Mouse (Mus musculus) embryonic facial prominence, embryonic 12.5 days (tissue): Measurements from ENCODE around the gene Lrrc49. TPM values are rescaled to one million over a fixed set of nuclear protein-coding genes. Genes with fewer than 3 reads are reported as not detected.

Experiments
- ATAC-seq: fragments of 200-750 bp; cut with Nextera tagmentation; 2 replicates; pipeline ENCODE4 v1.8.0; 2017; ENCODE audit not compliant: insufficient number of reproducible peaks, insufficient read depth, low FRiP score, low TSS enrichment
- H3K27ac ChIP-seq: fragments of 300-500 bp; sonication (generic); 2 replicates; pipeline ENCODE4 v1.5.1; 2016; ENCODE audit warnings: mild to moderate bottlenecking
- H3K27me3 ChIP-seq: fragments of 300-500 bp; sonication (generic); 2 replicates; pipeline ENCODE4 v1.6.1; 2016; ENCODE audit warnings: mild to moderate bottlenecking, moderate library complexity
- H3K36me3 ChIP-seq: fragments of 300-500 bp; sonication (generic); 2 replicates; pipeline ENCODE4 v1.6.1; 2016; ENCODE audit warnings: mild to moderate bottlenecking
- H3K4me1 ChIP-seq: fragments of 300-500 bp; sonication (generic); 2 replicates; pipeline ENCODE4 v1.6.1; 2016
- H3K4me2 ChIP-seq: fragments of 300-500 bp; sonication (generic); replicated peaks from 2 replicates; pipeline ENCODE4 v1.6.1; 2016; ENCODE audit warnings: mild to moderate bottlenecking, moderate library complexity
- H3K4me3 ChIP-seq: fragments of 300-500 bp; sonication (generic); 2 replicates; pipeline ENCODE4 v1.5.1; 2016; ENCODE audit warnings: mild to moderate bottlenecking
- H3K9ac ChIP-seq: fragments of 300-500 bp; sonication (generic); 2 replicates; pipeline ENCODE4 v1.6.1; 2016; ENCODE audit warnings: mild to moderate bottlenecking, moderate library complexity
- H3K9me3 ChIP-seq: fragments of 300-500 bp; sonication (generic); 2 replicates; pipeline ENCODE4 v1.6.1; 2016; ENCODE audit warnings: mild to moderate bottlenecking, moderate library complexity
- whole genome bisulfite sequencing: fragments of 180-500 bp; shearing (Covaris S2); methylation state at CpG from one replicate; pipeline ENCODE4 v1.1.7; 2016; 5-methylcytosine and 5-hydroxymethylcytosine counted together
- polyA plus RNA-seq: library from polyadenylated mRNA; unstranded; fragments of >200 nt; fragmentation: Nextera tagmentation; extraction: Ambion mirVana; gene quantifications from 2 replicates; pipeline ENCODE4 v1.2.1, GENCODE M21; 2016

The Lrrc49 gene
- polyA plus RNA-seq, 1 experiment from 2014 or later = 29.3 TPM

DNA sequence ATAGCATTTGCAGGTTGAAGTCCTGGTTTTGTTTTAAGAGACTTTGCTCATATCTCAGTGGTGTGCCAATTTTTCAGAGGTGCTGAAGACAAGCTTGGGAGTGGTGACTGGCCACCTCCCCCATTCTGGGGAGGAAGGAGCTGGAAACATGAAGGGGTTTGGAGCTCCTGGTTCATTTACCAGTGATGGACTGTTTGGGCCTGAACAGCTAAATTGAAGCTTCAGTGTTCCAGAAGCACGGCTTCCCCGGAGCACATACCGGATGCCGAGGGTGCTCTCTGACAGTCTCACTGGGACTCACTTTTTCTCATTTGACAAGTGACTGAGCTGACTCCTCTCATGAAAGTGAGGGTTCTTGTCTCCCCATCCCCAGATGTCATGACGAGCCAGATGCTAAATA is 20.6 kb upstream of the Lrrc49 start:
- Histone ChIP-seq H3K27me3 (no peaks in the 10 kb centered on the region), H3K36me3 (no peaks in the 10 kb centered on the region), H3K9ac (no peak overlapping the region), H3K27ac (no peak overlapping the region), H3K4me2 (no peak overlapping the region), H3K4me1 (peaks cover 3% of the 10 kb centered on the region; the same call in 1 of the 2 replicates), H3K9me3 (no peaks in the 10 kb centered on the region), H3K4me3 (no peak overlapping the region)
- no peak for ATAC-seq
- 88% methylated on average over 5 of the region's 5 CpGs for WGBS

DNA sequence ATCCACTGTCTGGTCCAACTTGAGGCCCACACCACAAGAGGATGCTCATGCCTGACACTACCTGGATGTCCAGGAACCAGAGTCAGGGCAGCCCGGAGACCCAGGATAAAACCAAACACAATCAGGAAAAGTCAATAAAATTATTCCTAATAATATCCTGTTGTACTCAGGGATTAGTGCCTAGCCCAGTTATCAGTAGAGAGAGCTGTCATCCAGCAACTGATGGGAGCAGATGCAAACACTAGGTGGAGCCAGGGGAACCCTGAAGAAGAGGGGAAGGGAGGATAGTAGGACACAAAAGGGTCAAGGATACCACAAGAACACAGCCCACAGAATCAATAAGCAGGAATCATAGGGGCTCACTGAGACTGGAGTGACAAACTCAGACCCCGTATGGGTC is 19.6 kb upstream of the Lrrc49 start:
- WGBS = 94% methylated on average over 2 of the region's 2 CpGs
- H3K4me1 ChIP-seq = no peaks in the 10 kb centered on the region
- no peak overlapping the region for H3K4me2 ChIP-seq
- no peak overlapping the region for H3K27ac ChIP-seq
- H3K9ac ChIP-seq = no peak overlapping the region
- H3K27me3 ChIP-seq = no peaks in the 10 kb centered on the region
- no peaks in the 10 kb centered on the region for H3K9me3 ChIP-seq
- no peak overlapping the region for H3K4me3 ChIP-seq
- no peak for ATAC-seq
- H3K36me3 ChIP-seq = no peaks in the 10 kb centered on the region

DNA sequence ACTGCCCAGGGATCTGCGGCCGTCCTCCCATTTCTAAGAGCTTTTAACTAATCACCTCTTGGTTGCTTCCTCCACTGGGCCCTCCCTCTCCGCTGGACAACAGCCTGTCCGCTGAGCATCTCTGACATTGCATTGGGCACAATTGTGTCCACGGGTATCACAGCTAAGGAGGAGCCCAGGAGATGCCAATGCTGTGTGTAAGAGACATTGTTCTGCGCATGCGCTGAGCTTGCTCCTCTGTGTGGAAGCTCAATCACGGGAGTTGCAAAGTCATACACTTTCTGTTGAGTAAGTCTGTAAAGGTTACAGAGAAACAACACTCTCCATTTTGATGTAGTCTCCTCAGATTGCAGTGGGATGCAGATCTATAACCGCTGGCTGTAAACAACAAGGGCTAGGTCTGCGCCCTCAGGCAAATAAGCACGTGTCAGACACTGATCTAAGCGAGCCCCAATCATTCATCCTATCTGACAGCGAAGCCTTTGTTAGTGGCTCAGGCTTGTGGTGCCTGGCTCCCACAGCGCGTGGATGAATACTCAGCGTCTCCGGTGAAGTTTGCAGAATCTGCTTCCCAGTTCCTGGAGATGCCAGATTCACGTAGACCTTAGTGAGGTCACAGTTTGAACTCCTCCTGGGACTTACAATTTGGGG is 11.7 kb upstream of the Lrrc49 start:
- Histone ChIP-seq H3K4me1 (no peaks in the 10 kb centered on the region), H3K4me2 (no peak overlapping the region), H3K9ac (no peak overlapping the region), H3K27ac (no peak overlapping the region), H3K9me3 (no peaks in the 10 kb centered on the region), H3K27me3 (no peaks in the 10 kb centered on the region), H3K4me3 (no peak overlapping the region), H3K36me3 (no peaks in the 10 kb centered on the region)
- ATAC-seq = no peak
- 53% methylated on average over 18 of the region's 18 CpGs for WGBS

DNA sequence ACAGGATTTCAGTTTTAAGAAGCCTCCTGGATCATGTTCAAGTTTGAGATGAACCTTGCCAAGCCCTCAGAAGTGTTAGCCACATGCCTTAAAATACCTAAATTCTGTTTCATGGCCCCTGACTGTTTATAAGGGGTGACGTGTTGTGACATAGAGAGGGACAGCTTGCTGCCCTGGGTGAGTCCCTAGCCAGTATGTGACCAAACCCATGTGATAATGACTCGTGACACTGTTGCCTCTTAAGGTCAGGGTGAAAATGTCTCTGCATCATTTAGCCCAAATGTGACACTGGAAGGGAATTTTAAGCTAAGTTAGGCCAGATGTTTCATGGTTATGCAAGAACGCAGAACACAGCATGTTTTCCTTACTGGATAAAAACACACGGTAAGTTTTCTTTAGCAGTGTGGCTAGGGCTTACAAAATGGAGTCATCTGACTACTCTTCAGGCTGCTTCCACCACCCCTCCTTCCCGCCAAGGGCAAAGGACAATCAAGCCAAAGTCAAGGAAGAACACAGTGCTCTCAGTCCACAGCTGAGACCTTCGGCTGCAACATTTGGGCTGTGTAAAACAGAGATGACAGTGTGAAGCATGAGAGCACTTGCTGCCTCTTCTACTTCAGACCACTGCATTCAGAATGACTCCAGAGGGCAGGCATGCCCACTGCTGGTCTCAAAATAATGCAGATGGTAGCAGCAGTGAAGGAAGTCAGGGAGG is 8.5 kb upstream of the Lrrc49 start:
- Histone ChIP-seq H3K4me2 (no peak overlapping the region), H3K4me3 (no peak overlapping the region), H3K27ac (no peak overlapping the region), H3K9ac (no peak overlapping the region), H3K4me1 (no peaks in the 10 kb centered on the region), H3K27me3 (no peaks in the 10 kb centered on the region), H3K9me3 (no peaks in the 10 kb centered on the region), H3K36me3 (no peaks in the 10 kb centered on the region)
- WGBS = 43% methylated on average over 6 of the region's 6 CpGs
- no peak for ATAC-seq

DNA sequence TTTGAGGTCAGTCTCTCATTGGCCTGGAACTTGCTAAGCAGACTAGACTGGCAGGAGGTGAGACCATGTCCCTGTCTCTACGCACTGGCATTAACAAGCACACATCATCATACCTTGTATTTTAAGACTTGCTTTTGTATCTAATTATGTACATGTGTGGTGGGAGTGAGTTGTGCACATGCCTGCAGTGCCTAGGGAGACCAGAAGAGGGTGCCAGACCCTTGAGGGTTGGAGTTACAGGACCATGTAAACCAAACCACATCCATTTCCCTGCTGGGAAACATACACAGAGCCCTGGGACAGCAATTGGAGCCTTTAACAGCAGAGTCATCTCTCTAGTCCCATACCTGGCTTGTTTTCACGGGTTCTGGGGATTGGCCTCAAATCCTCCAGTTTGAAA is 6.0 kb upstream of the Lrrc49 start:
- Histone ChIP-seq H3K27ac (no peak overlapping the region), H3K36me3 (no peaks in the 10 kb centered on the region), H3K27me3 (no peaks in the 10 kb centered on the region), H3K4me3 (no peak overlapping the region), H3K9ac (no peak overlapping the region), H3K4me2 (no peak overlapping the region), H3K4me1 (no peaks in the 10 kb centered on the region), H3K9me3 (no peaks in the 10 kb centered on the region)
- 52% methylated on average over 2 of the region's 2 CpGs for WGBS
- ATAC-seq = no peak

DNA sequence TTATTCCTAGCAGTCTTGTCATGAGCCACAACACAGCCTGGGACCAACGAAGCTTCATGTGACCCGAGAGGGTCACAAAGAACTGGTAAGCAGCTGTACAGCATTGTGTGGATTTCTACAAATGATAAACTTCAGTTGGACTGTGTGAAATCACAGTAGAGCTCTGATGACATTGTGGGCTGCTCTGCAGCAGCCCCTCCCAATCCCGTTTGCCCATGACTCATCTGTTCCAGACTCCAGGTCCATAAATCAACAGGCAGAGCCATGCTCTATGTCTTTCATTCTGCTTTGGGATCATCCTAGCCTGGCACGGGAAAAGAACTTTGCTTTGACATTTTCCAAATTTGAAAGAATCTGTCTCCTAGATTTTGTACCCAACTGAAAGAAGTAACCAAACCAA is 4.7 kb upstream of the Lrrc49 start:
- Histone ChIP-seq H3K4me3 (no peak overlapping the region), H3K4me1 (peaks cover 3% of the 10 kb centered on the region; the same call in 1 of the 2 replicates), H3K27ac (no peak overlapping the region), H3K9me3 (no peaks in the 10 kb centered on the region), H3K27me3 (no peaks in the 10 kb centered on the region), H3K36me3 (no peaks in the 10 kb centered on the region), H3K4me2 (no peak overlapping the region), H3K9ac (no peak overlapping the region)
- no peak for ATAC-seq
- 65% methylated on average over 4 of the region's 4 CpGs for WGBS

DNA sequence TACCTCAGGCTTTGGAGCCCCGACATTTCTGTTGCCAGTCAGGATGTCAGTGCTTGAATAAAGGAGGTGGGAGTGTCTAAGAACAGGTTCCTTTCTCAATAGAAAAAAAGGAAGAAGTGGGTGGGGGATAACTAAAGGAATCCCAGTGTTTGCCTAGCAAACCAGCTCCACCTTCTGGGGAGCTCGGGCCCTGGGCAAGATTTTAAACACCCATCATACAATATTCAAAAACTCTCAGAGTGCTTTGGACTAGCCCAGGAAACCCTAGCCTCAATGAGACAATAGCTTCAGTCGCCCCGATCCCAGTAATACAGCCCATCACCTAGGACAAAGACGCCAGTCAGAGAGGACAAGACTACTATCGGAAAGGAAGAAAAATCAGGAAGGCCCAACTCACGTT is 543 bp downstream of the Lrrc49 start:
- no peaks in the 10 kb centered on the region for H3K27me3 ChIP-seq
- H3K9me3 ChIP-seq = no peaks in the 10 kb centered on the region
- ATAC-seq = 0 out of 2 replicates have a peak, but pooled peaks have one; percentile 28
- H3K4me2 ChIP-seq = peak overlapping the region; percentile 57
- H3K36me3 ChIP-seq = peaks cover 6% of the 10 kb centered on the region
- H3K4me3 ChIP-seq = peak overlapping the region; percentile 59
- peaks cover 3% of the 10 kb centered on the region; the same call in 1 of the 2 replicates for H3K4me1 ChIP-seq
- WGBS = 2% methylated on average over 7 of the region's 7 CpGs
- peak overlapping the region; percentile 41; the same call in 1 of the 2 replicates for H3K9ac ChIP-seq
- H3K27ac ChIP-seq = peak overlapping the region; percentile 89

DNA sequence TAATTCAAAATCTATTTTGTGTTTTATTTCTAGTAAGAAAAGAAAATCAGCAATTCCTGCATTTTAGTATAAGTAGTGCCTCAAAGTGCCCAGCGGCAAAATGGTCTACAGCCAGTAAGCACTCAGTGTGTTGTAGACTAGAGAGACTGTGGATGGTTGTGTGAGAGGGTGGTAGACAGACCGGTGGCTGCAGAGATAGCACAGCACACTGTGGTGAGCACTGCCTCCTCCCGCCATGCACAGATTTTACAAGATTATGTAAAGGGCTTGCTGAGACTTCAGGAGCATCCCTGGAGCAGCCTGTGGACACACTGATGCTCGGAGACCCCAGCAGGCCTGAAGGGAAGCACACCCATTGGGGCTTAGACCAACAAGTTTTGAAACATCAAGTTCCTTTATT is 5.2 kb downstream of the Lrrc49 start:
- no peak overlapping the region for H3K9ac ChIP-seq
- no peak overlapping the region for H3K4me2 ChIP-seq
- no peaks in the 10 kb centered on the region for H3K4me1 ChIP-seq
- H3K27me3 ChIP-seq = no peaks in the 10 kb centered on the region
- H3K36me3 ChIP-seq = peaks cover 32% of the 10 kb centered on the region
- no peak overlapping the region for H3K4me3 ChIP-seq
- no peak overlapping the region for H3K27ac ChIP-seq
- no peak for ATAC-seq
- WGBS = 88% methylated on average over 4 of the region's 4 CpGs
- H3K9me3 ChIP-seq = no peaks in the 10 kb centered on the region

DNA sequence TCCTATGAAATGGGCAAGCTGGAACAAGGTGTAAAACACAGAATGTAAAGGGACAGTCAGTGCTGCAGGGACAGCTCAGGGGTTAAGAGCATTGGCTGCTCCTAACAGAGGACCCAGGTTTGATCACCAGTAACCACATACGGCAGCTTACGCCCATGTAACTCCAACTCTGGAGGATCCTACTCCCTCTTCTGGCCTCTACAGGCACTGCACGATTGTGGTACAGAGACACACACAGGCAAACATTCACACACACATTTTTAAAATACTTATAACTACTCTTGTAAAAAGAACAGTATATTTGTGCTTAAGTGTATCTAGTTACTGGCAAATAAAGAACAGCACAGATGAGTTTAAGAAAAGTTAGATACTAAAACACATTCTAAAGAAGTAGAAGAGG is 7.0 kb downstream of the Lrrc49 start:
- no peaks in the 10 kb centered on the region for H3K27me3 ChIP-seq
- H3K36me3 ChIP-seq = peaks cover 41% of the 10 kb centered on the region
- no peaks in the 10 kb centered on the region for H3K9me3 ChIP-seq
- H3K4me2 ChIP-seq = no peak overlapping the region
- no peak overlapping the region for H3K4me3 ChIP-seq
- no peak overlapping the region for H3K27ac ChIP-seq
- 84% methylated on average over 3 of the region's 3 CpGs for WGBS
- ATAC-seq = no peak
- H3K4me1 ChIP-seq = no peaks in the 10 kb centered on the region
- no peak overlapping the region for H3K9ac ChIP-seq

DNA sequence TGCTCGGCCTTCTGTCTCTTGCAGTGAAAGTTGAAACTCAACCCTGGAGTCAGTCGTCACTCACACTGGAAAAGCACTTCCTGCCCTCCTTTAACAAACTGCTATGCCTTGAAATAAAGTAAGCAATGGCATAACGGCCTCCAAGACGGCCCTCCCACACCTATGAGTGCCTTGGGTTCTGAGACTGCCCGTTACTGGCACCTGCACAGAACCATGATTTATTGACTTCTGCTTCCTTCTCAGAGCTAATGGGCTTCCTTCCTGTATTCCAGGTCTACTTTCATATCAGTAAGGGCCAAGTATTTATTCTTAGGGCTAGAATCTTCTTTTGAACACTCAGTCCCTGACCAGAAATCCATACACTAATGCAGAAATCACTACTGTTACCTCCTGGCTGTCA is 9.0 kb downstream of the Lrrc49 start:
- Histone ChIP-seq H3K27me3 (no peaks in the 10 kb centered on the region), H3K4me2 (no peak overlapping the region), H3K9ac (no peak overlapping the region), H3K4me3 (no peak overlapping the region), H3K36me3 (peaks cover 42% of the 10 kb centered on the region), H3K4me1 (no peaks in the 10 kb centered on the region), H3K27ac (no peak overlapping the region), H3K9me3 (no peaks in the 10 kb centered on the region)
- 79% methylated on average over 5 of the region's 5 CpGs for WGBS
- no peak for ATAC-seq

DNA sequence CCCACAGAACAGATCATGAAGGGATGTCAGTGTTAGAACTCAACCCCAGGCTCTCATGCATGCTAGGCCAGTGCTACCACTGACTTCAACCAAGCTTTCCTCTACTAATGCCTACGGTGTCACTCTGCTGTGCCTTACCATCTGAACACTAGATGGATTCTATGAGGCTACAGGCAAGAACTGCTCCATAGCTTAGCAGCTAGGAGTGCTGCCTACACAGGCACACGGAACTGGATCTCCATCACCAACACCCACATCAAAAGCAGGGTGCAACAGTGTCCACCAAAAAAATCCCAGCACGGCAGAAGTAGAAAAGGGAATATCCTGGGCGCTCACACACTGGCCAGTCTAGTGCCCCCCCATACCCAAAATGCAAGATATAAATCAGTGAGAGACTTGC is 11.5 kb downstream of the Lrrc49 start:
- Histone ChIP-seq H3K4me2 (no peak overlapping the region), H3K9ac (no peak overlapping the region), H3K27me3 (no peaks in the 10 kb centered on the region), H3K4me3 (no peak overlapping the region), H3K4me1 (no peaks in the 10 kb centered on the region), H3K36me3 (peaks cover 39% of the 10 kb centered on the region), H3K9me3 (no peaks in the 10 kb centered on the region), H3K27ac (no peak overlapping the region)
- no peak for ATAC-seq
- 92% methylated on average over 4 of the region's 4 CpGs for WGBS

DNA sequence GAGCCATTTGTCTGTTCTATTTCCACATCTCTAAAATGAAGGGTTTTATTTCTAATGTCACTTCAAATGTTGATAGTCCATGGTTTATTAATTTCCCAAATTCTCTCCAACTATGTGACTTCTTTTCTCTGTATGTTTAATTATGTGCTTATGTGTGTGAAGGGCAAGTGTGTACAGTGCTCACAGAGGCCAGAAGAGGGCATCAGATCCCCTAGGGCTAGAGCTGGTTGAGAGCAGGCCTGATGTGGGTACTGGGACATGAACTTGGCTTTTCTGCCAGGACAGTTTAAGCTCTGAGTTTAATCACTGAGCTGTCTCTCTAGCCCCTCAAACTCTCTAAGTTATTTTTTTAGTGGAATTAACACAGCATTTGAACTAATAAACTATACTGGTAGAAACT is 13.2 kb downstream of the Lrrc49 start:
- Histone ChIP-seq H3K4me2 (no peak overlapping the region), H3K36me3 (peaks cover 27% of the 10 kb centered on the region), H3K9me3 (no peaks in the 10 kb centered on the region), H3K4me3 (no peak overlapping the region), H3K4me1 (no peaks in the 10 kb centered on the region), H3K27me3 (no peaks in the 10 kb centered on the region), H3K27ac (no peak overlapping the region), H3K9ac (no peak overlapping the region)
- ATAC-seq = no peak
